Mouse (Mus musculus) stomach, embryonic 16.5 days (tissue): Measurements from ENCODE around the gene Mcm2. TPM values are rescaled to one million over a fixed set of nuclear protein-coding genes. Genes with fewer than 3 reads are reported as not detected.

Source experiments
- ATAC-seq: fragments of 200-750 bp; cut with Nextera tagmentation; 2 replicates; pipeline ENCODE4 v1.8.0; 2017; ENCODE audit warnings: moderate number of reproducible peaks, moderate TSS enrichment; ENCODE audit not compliant: insufficient read depth, low FRiP score
- H3K27ac ChIP-seq: fragments of 300-500 bp; sonication (generic); 2 replicates; pipeline ENCODE4 v1.5.1; 2014; ENCODE audit warnings: low read length
- H3K27me3 ChIP-seq: fragments of 300-500 bp; sonication (generic); 2 replicates; pipeline ENCODE4 v1.6.1; 2014; ENCODE audit warnings: low read length, control low read depth, mixed read lengths; ENCODE audit not compliant: control insufficient read depth, insufficient read depth
- H3K36me3 ChIP-seq: fragments of 300-500 bp; sonication (generic); 2 replicates; pipeline ENCODE4 v1.6.1; 2014; ENCODE audit warnings: low read length; ENCODE audit not compliant: control insufficient read depth, insufficient read depth
- H3K4me1 ChIP-seq: fragments of 300-500 bp; sonication (generic); 2 replicates; pipeline ENCODE4 v1.6.1; 2014; ENCODE audit warnings: low read length, control low read depth, mixed read lengths; ENCODE audit not compliant: control insufficient read depth, insufficient read depth
- H3K4me2 ChIP-seq: fragments of 300-500 bp; sonication (generic); 2 replicates; pipeline ENCODE4 v1.6.1; 2014; ENCODE audit warnings: low read depth, low read length, mixed read lengths
- H3K4me3 ChIP-seq: fragments of 300-500 bp; sonication (generic); replicated peaks from 2 replicates; pipeline ENCODE4 v1.5.1; 2014; ENCODE audit warnings: mild to moderate bottlenecking, low read length
- H3K9ac ChIP-seq: fragments of 300-500 bp; sonication (generic); 2 replicates; pipeline ENCODE4 v1.6.1; 2014; ENCODE audit warnings: low read length
- H3K9me3 ChIP-seq: fragments of 300-500 bp; sonication (generic); replicated peaks from 2 replicates; pipeline ENCODE4 v1.6.1; 2016; ENCODE audit warnings: low read length, control low read depth; ENCODE audit not compliant: control insufficient read depth
- WGBS: fragments of 180-500 bp; shearing (Covaris S2); extraction: QIAGEN DNeasy Blood & Tissue Kit; methylation state at CpG from one replicate; pipeline ENCODE4 v1.1.7; 2014; 5-methylcytosine and 5-hydroxymethylcytosine counted together
- polyA plus RNA-seq: library from polyadenylated mRNA; unstranded; fragments of >200 nt; fragmentation: Nextera tagmentation; extraction: Ambion mirVana; gene quantifications from 2 replicates; pipeline ENCODE4 v1.2.1, GENCODE M21; 2015

The Mcm2 gene
- polyA plus RNA-seq, 1 experiment from 2014 or later: 98.4 TPM

- WGBS: 70% methylated on average over 5 of the region's 5 CpGs
- Histone ChIP-seq H3K9me3 (no peaks in the 10 kb centered on the region), H3K36me3 (no peaks in the 10 kb centered on the region), H3K4me2 (no peak overlapping the region), H3K9ac (no peak overlapping the region), H3K27ac (no peak overlapping the region), H3K4me1 (no peaks in the 10 kb centered on the region), H3K4me3 (no peak overlapping the region), H3K27me3 (no peaks in the 10 kb centered on the region)
- no peak for ATAC-seq
These were observed 44.1 kb downstream of the Mcm2 start for GRCm38 (mm10) chr6:88854509-88854908.

- Histone ChIP-seq H3K4me1 (no peaks in the 10 kb centered on the region), H3K4me3 (no peak overlapping the region), H3K9me3 (no peaks in the 10 kb centered on the region), H3K27ac (no peak overlapping the region), H3K9ac (no peak overlapping the region), H3K27me3 (no peaks in the 10 kb centered on the region), H3K4me2 (no peak overlapping the region), H3K36me3 (no peaks in the 10 kb centered on the region)
- 89% methylated on average over 7 of the region's 7 CpGs for WGBS
- no peak for ATAC-seq
These were observed 48.5 kb downstream of the Mcm2 start for GRCm38 (mm10) chr6:88850034-88850433.

GRCm38 (mm10) chr6:88849270-88849669 lies 49.3 kb downstream of the Mcm2 start:
- Histone ChIP-seq H3K27ac (no peak overlapping the region), H3K4me3 (no peak overlapping the region), H3K4me2 (no peak overlapping the region), H3K36me3 (no peaks in the 10 kb centered on the region), H3K9ac (no peak overlapping the region), H3K27me3 (no peaks in the 10 kb centered on the region), H3K9me3 (no peaks in the 10 kb centered on the region), H3K4me1 (no peaks in the 10 kb centered on the region)
- 49% methylated on average over 4 of the region's 4 CpGs for WGBS
- no peak for ATAC-seq

- ATAC-seq: no peak
- Histone ChIP-seq H3K4me2 (no peak overlapping the region), H3K9ac (no peak overlapping the region), H3K27me3 (no peaks in the 10 kb centered on the region), H3K9me3 (no peaks in the 10 kb centered on the region), H3K4me1 (0 out of 2 replicates have a peak, but pooled peaks cover 8% of the 10 kb centered on the region), H3K4me3 (no peak overlapping the region), H3K36me3 (no peaks in the 10 kb centered on the region), H3K27ac (no peak overlapping the region)
- 56% methylated on average over 2 of the region's 2 CpGs for WGBS
These were observed 51.0 kb downstream of the Mcm2 start for GRCm38 (mm10) chr6:88847571-88847970.

- H3K4me2 ChIP-seq: no peak overlapping the region
- no peaks in the 10 kb centered on the region for H3K36me3 ChIP-seq
- no peak overlapping the region for H3K9ac ChIP-seq
- H3K4me1 ChIP-seq: peaks cover 16% of the 10 kb centered on the region
- WGBS: 86% methylated on average over 7 of the region's 7 CpGs
- no peaks in the 10 kb centered on the region for H3K9me3 ChIP-seq
- H3K27ac ChIP-seq: no peak overlapping the region
- no peak overlapping the region for H3K4me3 ChIP-seq
- no peak for ATAC-seq
- H3K27me3 ChIP-seq: no peaks in the 10 kb centered on the region
These were observed 53.5 kb downstream of the Mcm2 start for GRCm38 (mm10) chr6:88844901-88845565.

GRCm38 (mm10) chr6:88843781-88844725 lies 54.5 kb downstream of the Mcm2 start:
- WGBS: 80% methylated on average over 9 of the region's 9 CpGs
- H3K9ac ChIP-seq: no peak overlapping the region
- no peak for ATAC-seq

GRCm38 (mm10) chr6:88843241-88843640 lies 55.3 kb downstream of the Mcm2 start:
- peaks cover 16% of the 10 kb centered on the region for H3K4me1 ChIP-seq
- H3K27ac ChIP-seq: no peak overlapping the region
- H3K9ac ChIP-seq: peak overlapping the region; percentile 90
- peaks cover 4% of the 10 kb centered on the region; the same call in 1 of the 2 replicates for H3K36me3 ChIP-seq
- no peaks in the 10 kb centered on the region for H3K27me3 ChIP-seq
- no peak for ATAC-seq
- 74% methylated on average over 7 of the region's 7 CpGs for WGBS
- H3K9me3 ChIP-seq: no peaks in the 10 kb centered on the region
- H3K4me3 ChIP-seq: peak overlapping the region; percentile 94
- peak overlapping the region; percentile 92 for H3K4me2 ChIP-seq

More at GRCm38 (mm10) chr6:88843781-88844725, 54.5 kb downstream of the Mcm2 start:
- Histone ChIP-seq H3K4me2 (no peak overlapping the region), H3K4me1 (peaks cover 16% of the 10 kb centered on the region), H3K36me3 (peaks cover under 1% of the 10 kb centered on the region; the same call in 1 of the 2 replicates), H3K27me3 (no peaks in the 10 kb centered on the region), H3K27ac (no peak overlapping the region), H3K4me3 (no peak overlapping the region), H3K9me3 (no peaks in the 10 kb centered on the region)

GRCm38 (mm10) chr6:88842731-88843151 lies 55.8 kb downstream of the Mcm2 start:
- Histone ChIP-seq H3K4me2 (peak overlapping the region; percentile 92), H3K4me3 (peak overlapping the region; percentile 94), H3K9ac (peak overlapping the region; percentile 90), H3K9me3 (no peaks in the 10 kb centered on the region), H3K27ac (peak overlapping the region; percentile 83), H3K36me3 (peaks cover 9% of the 10 kb centered on the region; the same call in 1 of the 2 replicates), H3K4me1 (peaks cover 16% of the 10 kb centered on the region), H3K27me3 (no peaks in the 10 kb centered on the region)
- WGBS: under 1% methylated on average over 32 of the region's 32 CpGs
- ATAC-seq: no peak
